Mouse (Mus musculus) megakaryocyte, embryonic 14.5 days (primary cell): ENCODE results near the gene Kbtbd12.

Experiments used
- FLI1 ChIP-seq: IDR thresholded peaks from 2 replicates; pipeline ENCODE4 v1.6.1; 2012; ENCODE audit warnings: low read length, inconsistent platforms, mixed read lengths
- GATA1 ChIP-seq: IDR thresholded peaks from 3 replicates; pipeline ENCODE4 v1.6.1; 2012; ENCODE audit warnings: mixed read lengths, low read length, inconsistent platforms, borderline replicate concordance

GRCm38 (mm10) chr6:88545397-88545790 is 92.4 kb downstream of the Kbtbd12 start:
- TF ChIP-seq GATA1 = no peak
- TF ChIP-seq FLI1 = no peak
